Mouse (Mus musculus): Measurements from ENCODE around the gene Lrrc3c. TPM values are rescaled to one million over a fixed set of nuclear protein-coding genes. Genes with fewer than 3 reads are reported as not detected.

The Lrrc3c gene
- not detected in 2 replicates for polyA plus RNA-seq (2015; fragmentation: Nextera tagmentation; extraction: Ambion mirVana)

GRCm38 (mm10) chr11:98597991-98598390 lies at the start of gene Lrrc3c:
TSS of gene Lrrc3c (plus strand) at chr11:98598291.
- H3K9ac ChIP-seq, result no peak within 1 kb of the TSS
- no peak for ATAC-seq (ENCODE audit: low read depth)
- H3K36me3 ChIP-seq, result no peaks in the 10 kb centered on the region
- WGBS (ENCODE audit: insufficient replicate concordance), result 73% methylated on average over 8 of the region's 8 CpGs
- H3K27ac ChIP-seq, result peak within 1 kb of the TSS; percentile 16; the same call in 1 of the 2 replicates
- H3K9me3 ChIP-seq (replicated peaks), result no peaks in the 10 kb centered on the region
- DNase-seq, result no peak
- peaks cover 52% of the 10 kb centered on the region for H3K27me3 ChIP-seq
- no peak within 1 kb of the TSS for H3K4me3 ChIP-seq (replicated peaks)
- no peak within 1 kb of the TSS for H3K4me2 ChIP-seq
- H3K4me1 ChIP-seq (replicated peaks), result peaks cover 22% of the 10 kb centered on the region

- H3K4me2 ChIP-seq, result no peak overlapping the region
- H3K36me3 ChIP-seq, result no peaks in the 10 kb centered on the region
- H3K27ac ChIP-seq, result no peak overlapping the region
- H3K4me1 ChIP-seq (replicated peaks), result peaks cover 15% of the 10 kb centered on the region
- 36% methylated on average over 4 of the region's 4 CpGs for WGBS (ENCODE audit: insufficient replicate concordance)
- no peak overlapping the region for H3K9ac ChIP-seq
- no peak overlapping the region for H3K4me3 ChIP-seq (replicated peaks)
- H3K9me3 ChIP-seq (replicated peaks), result no peaks in the 10 kb centered on the region
- ATAC-seq (ENCODE audit: low read depth) (no peak), DNase-seq (no peak)
- H3K27me3 ChIP-seq, result peaks cover 62% of the 10 kb centered on the region
Measured at GRCm38 (mm10) chr11:98549363-98549762, 48.7 kb upstream of the Lrrc3c start.

- 13% methylated on average over 20 of the region's 20 CpGs for WGBS (ENCODE audit: insufficient replicate concordance)
- Histone ChIP-seq H3K4me3 (replicated peaks) (peak overlapping the region; percentile 76), H3K36me3 (no peaks in the 10 kb centered on the region), H3K9me3 (replicated peaks) (no peaks in the 10 kb centered on the region), H3K27me3 (peaks cover 52% of the 10 kb centered on the region), H3K27ac (no peak overlapping the region; the same call in 1 of the 2 replicates), H3K9ac (peak overlapping the region; percentile 74; the same call in 1 of the 2 replicates), H3K4me1 (replicated peaks) (peaks cover 15% of the 10 kb centered on the region), H3K4me2 (peak overlapping the region; percentile 75)
- no peak for DNase-seq
- no peak for ATAC-seq (ENCODE audit: low read depth)
Measured at GRCm38 (mm10) chr11:98550311-98550974, 47.6 kb upstream of the Lrrc3c start.

GRCm38 (mm10) chr11:98550975-98551828 lies 46.9 kb upstream of the Lrrc3c start, which contains the start of gene Zpbp2:
TSS of gene Zpbp2 (plus strand) at chr11:98551097.
- peak; percentile 98 for ATAC-seq (ENCODE audit: low read depth)
- WGBS (ENCODE audit: insufficient replicate concordance), result under 1% methylated on average over 51 of the region's 51 CpGs
- peak; percentile 91 for DNase-seq
- peak within 1 kb of the TSS; percentile 76 for H3K4me3 ChIP-seq (replicated peaks)
- H3K27ac ChIP-seq, result peak within 1 kb of the TSS; percentile 82
- peaks cover 15% of the 10 kb centered on the region for H3K4me1 ChIP-seq (replicated peaks)
- H3K36me3 ChIP-seq, result no peaks in the 10 kb centered on the region
- H3K27me3 ChIP-seq, result peaks cover 47% of the 10 kb centered on the region
- peak within 1 kb of the TSS; percentile 75 for H3K4me2 ChIP-seq
- H3K9me3 ChIP-seq (replicated peaks), result no peaks in the 10 kb centered on the region
- peak within 1 kb of the TSS; percentile 74 for H3K9ac ChIP-seq

- H3K4me1 ChIP-seq (replicated peaks), result peaks cover 15% of the 10 kb centered on the region
- ATAC-seq (ENCODE audit: low read depth) (no peak), DNase-seq (no peak)
- WGBS (ENCODE audit: insufficient replicate concordance), result 79% methylated on average over 4 of the region's 4 CpGs
- no peak overlapping the region for H3K9ac ChIP-seq
- no peak overlapping the region for H3K4me2 ChIP-seq
- H3K4me3 ChIP-seq (replicated peaks), result no peak overlapping the region
- no peaks in the 10 kb centered on the region for H3K9me3 ChIP-seq (replicated peaks)
- H3K27me3 ChIP-seq, result peaks cover 33% of the 10 kb centered on the region
- H3K27ac ChIP-seq, result no peak overlapping the region
- H3K36me3 ChIP-seq, result no peaks in the 10 kb centered on the region
Measured at GRCm38 (mm10) chr11:98553966-98554365, 44.1 kb upstream of the Lrrc3c start.

GRCm38 (mm10) chr11:98555124-98555700 lies 42.9 kb upstream of the Lrrc3c start:
- Histone ChIP-seq H3K27ac (no peak overlapping the region), H3K4me2 (no peak overlapping the region), H3K9ac (no peak overlapping the region), H3K36me3 (no peaks in the 10 kb centered on the region), H3K4me1 (replicated peaks) (peaks cover 13% of the 10 kb centered on the region), H3K4me3 (replicated peaks) (no peak overlapping the region), H3K9me3 (replicated peaks) (no peaks in the 10 kb centered on the region), H3K27me3 (peaks cover 31% of the 10 kb centered on the region)
- DNase-seq (no peak), ATAC-seq (ENCODE audit: low read depth) (no peak)
- 64% methylated on average over 12 of the region's 12 CpGs for WGBS (ENCODE audit: insufficient replicate concordance)

- no peaks in the 10 kb centered on the region for H3K4me1 ChIP-seq (replicated peaks)
- H3K9ac ChIP-seq, result no peak overlapping the region
- WGBS (ENCODE audit: insufficient replicate concordance), result 40% methylated on average over 7 of the region's 7 CpGs
- peaks cover 48% of the 10 kb centered on the region for H3K27me3 ChIP-seq
- no peak overlapping the region for H3K27ac ChIP-seq
- no peak for DNase-seq
- ATAC-seq (ENCODE audit: low read depth), result no peak
- no peaks in the 10 kb centered on the region for H3K36me3 ChIP-seq
- no peak overlapping the region for H3K4me2 ChIP-seq
- H3K4me3 ChIP-seq (replicated peaks), result no peak overlapping the region
- no peaks in the 10 kb centered on the region for H3K9me3 ChIP-seq (replicated peaks)
Measured at GRCm38 (mm10) chr11:98560942-98561341, 37.1 kb upstream of the Lrrc3c start.

GRCm38 (mm10) chr11:98563025-98563424 lies 35.1 kb upstream of the Lrrc3c start:
- 76% methylated on average over 3 of the region's 3 CpGs for WGBS (ENCODE audit: insufficient replicate concordance)
- no peak overlapping the region for H3K9ac ChIP-seq

GRCm38 (mm10) chr11:98563921-98564414 lies 34.1 kb upstream of the Lrrc3c start:
- no peaks in the 10 kb centered on the region for H3K36me3 ChIP-seq
- H3K27me3 ChIP-seq, result peaks cover 33% of the 10 kb centered on the region
- no peak overlapping the region for H3K4me3 ChIP-seq (replicated peaks)
- H3K4me2 ChIP-seq, result no peak overlapping the region
- H3K9ac ChIP-seq, result no peak overlapping the region
- ATAC-seq (ENCODE audit: low read depth), result no peak
- H3K9me3 ChIP-seq (replicated peaks), result 0 out of 2 replicates have a peak, but pooled peaks cover 2% of the 10 kb centered on the region
- no peaks in the 10 kb centered on the region for H3K4me1 ChIP-seq (replicated peaks)
- no peak overlapping the region for H3K27ac ChIP-seq
- WGBS (ENCODE audit: insufficient replicate concordance), result 64% methylated on average over 13 of the region's 13 CpGs
- DNase-seq, result no peak

More at GRCm38 (mm10) chr11:98563025-98563424, 35.1 kb upstream of the Lrrc3c start:
- H3K4me3 ChIP-seq (replicated peaks), result no peak overlapping the region
- H3K9me3 ChIP-seq (replicated peaks), result no peaks in the 10 kb centered on the region
- H3K4me1 ChIP-seq (replicated peaks), result no peaks in the 10 kb centered on the region
- H3K27ac ChIP-seq, result no peak overlapping the region
- H3K36me3 ChIP-seq, result no peaks in the 10 kb centered on the region
- DNase-seq (no peak), ATAC-seq (ENCODE audit: low read depth) (no peak)
- H3K27me3 ChIP-seq, result peaks cover 35% of the 10 kb centered on the region
- no peak overlapping the region for H3K4me2 ChIP-seq

- Histone ChIP-seq H3K36me3 (no peaks in the 10 kb centered on the region), H3K9me3 (replicated peaks) (0 out of 2 replicates have a peak, but pooled peaks cover 2% of the 10 kb centered on the region), H3K27me3 (0 out of 2 replicates have a peak, but pooled peaks cover 5% of the 10 kb centered on the region), H3K27ac (no peak overlapping the region), H3K4me2 (no peak overlapping the region), H3K4me3 (replicated peaks) (no peak overlapping the region), H3K9ac (no peak overlapping the region), H3K4me1 (replicated peaks) (no peaks in the 10 kb centered on the region)
- ATAC-seq (ENCODE audit: low read depth) (no peak), DNase-seq (no peak)
- 76% methylated on average over 8 of the region's 8 CpGs for WGBS (ENCODE audit: insufficient replicate concordance)
Measured at GRCm38 (mm10) chr11:98568326-98568725, 29.8 kb upstream of the Lrrc3c start.

- no peak overlapping the region for H3K9ac ChIP-seq
- no peak overlapping the region for H3K27ac ChIP-seq
- DNase-seq (no peak), ATAC-seq (ENCODE audit: low read depth) (no peak)
- 0 out of 2 replicates have a peak, but pooled peaks cover 5% of the 10 kb centered on the region for H3K27me3 ChIP-seq
- no peak overlapping the region for H3K4me3 ChIP-seq (replicated peaks)
- 73% methylated on average over 6 of the region's 6 CpGs for WGBS (ENCODE audit: insufficient replicate concordance)
- no peaks in the 10 kb centered on the region for H3K4me1 ChIP-seq (replicated peaks)
- 0 out of 2 replicates have a peak, but pooled peaks cover 2% of the 10 kb centered on the region for H3K9me3 ChIP-seq (replicated peaks)
- no peaks in the 10 kb centered on the region for H3K36me3 ChIP-seq
- no peak overlapping the region for H3K4me2 ChIP-seq
Measured at GRCm38 (mm10) chr11:98569461-98569860, 28.6 kb upstream of the Lrrc3c start.

Data from liver, embryonic 13.5 days (tissue).